Mouse (Mus musculus): ENCODE measurements at regions not wholly inside any gene's neighbourhood (a gene's known extent, or its start where the extent isn't known, plus 50 kb on each side); places are given as distances from the start of the nearest gene placed in this dataset.
A peak's percentile ranks its signal among the peaks of the same experiment; 100 is the strongest.

DNA sequence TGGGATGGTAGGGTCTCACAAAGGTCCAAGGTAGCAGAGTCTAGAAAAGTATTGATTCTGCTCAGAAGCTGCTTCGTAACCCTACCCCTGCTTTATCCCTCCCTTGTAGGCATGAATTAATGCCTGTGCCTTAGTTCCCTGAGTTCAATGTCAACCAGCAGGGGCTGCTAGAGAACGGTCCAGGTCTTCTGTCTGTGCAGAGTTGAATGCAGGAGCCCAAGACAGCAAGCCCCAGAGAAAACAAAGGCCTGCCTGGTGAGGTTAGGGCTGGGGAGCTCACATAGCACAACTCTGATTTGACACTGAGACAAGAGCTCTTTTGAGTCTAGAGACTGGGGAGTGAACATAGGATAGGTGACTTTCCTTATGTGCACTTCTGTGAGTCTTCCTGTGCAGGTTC lies 56.6 kb downstream of the Olig3 start:
- peak; percentile 70 for DNase-seq

DNA sequence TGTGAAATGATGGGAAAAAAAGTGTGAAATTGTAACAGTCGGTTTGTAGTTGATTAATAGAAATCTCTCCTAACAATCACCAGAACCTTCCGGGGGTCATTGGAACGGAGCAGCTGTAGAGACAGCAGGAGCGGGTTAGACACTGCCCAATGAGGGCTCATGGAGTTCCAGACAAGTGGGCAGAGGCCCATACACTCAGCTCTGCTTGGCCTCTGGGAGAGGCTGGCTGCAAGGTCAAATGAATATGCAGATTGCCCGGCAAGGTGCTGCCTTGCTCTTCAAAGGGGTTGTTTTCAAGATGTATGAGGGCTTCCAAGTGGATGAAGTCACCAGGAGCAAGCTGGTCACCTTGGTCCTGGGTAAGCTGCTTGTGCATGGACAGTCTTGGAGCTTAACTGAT lies 57.6 kb downstream of the Olig3 start:
- no peak for DNase-seq

DNA sequence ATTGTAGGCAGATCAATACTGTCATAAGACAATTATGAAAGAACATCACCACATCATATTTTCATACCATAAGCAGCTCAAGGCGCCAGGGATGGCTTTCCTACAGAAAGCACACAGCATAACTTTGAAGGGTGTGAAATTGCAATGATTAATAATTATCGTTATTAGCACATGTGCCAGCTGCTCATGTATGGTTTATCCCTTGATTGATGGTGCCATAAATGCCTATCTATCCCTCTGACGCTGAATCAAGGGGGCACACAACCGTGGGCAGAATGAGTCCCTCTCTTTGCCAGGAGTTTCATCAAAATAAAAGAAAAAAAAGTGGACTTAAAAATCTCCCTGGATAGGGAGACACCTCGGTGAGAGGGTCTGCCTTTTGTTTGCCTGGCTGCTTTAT lies 58.5 kb downstream of the Olig3 start:
- DNase-seq, result no peak

DNA sequence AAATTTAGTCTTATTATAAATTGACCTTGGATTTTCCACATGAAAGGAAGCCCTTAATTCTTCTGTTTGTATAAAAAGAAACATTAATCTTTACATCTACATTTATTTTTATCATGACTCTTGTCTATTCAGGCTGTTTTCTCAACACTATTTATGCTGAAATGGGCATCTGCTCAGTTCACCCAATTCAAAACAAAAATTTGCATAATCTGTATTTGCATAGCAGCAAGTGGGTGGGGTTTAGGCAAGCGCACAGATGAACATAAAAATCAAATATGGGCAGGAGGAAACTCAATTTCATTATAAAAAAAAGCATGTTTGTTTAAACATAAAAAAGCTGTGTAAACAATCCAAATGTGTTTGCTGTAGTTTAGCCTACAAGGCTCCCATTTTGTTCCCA lies 67.7 kb downstream of the Olig3 start:
- no peak for DNase-seq

DNA sequence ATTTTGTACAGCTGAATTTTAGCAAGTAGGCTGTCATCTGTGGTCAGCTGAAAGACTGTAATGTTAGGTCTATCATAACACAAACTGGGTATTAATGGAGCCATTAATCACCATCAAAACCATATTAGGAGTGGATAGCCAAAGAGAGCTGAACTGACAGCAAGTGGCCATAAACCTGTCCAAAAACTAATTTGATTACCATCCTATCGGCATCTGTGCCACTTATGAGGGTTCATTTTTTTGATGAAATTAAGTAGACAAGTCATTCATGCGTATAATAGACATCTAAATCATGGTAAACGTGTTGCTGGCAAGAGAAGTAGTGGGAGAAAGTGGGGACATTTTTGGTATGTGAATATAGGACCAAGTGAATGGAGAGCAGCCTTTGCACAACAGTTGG lies 68.6 kb downstream of the Olig3 start:
- DNase-seq, result no peak

DNA sequence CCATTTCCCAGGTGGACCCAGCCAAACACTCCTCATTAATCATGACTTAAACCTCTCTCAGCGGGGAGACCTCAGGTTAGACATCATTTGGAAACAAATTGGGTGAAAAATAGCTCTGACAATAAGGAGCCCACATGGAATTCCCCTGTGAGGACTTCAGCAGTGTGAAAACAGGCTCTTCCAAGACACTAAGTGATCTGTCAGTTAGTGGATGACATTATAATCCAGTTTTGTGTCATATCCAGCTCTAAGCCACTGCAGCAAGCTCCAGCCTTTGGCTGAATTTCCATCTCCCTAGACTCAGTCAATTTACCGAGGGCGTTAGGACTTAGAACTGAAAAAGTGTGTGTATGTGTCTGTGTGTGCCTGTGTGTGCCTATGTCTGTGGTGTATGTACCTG lies 70.5 kb downstream of the Olig3 start:
- DNase-seq, result no peak

DNA sequence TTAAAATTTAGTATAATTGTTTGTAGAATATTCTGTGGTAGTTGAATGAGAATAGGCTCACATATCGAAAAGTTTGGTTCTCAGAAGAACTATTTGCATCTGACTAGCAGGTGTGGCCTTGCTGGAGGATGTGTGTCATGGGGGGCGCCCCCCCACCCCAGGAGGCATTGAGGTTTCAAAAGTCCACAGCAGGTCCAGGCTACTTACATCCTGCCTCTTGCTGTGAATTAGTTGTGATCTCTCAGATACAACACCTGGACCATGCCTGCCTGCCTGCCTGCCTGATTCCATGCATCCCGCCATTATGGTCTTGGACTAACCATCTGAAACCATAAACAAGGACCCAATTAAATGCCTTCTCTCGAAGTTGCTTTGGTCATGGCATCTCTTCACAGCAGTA lies 76.2 kb downstream of the Olig3 start:
- no peak for DNase-seq

DNA sequence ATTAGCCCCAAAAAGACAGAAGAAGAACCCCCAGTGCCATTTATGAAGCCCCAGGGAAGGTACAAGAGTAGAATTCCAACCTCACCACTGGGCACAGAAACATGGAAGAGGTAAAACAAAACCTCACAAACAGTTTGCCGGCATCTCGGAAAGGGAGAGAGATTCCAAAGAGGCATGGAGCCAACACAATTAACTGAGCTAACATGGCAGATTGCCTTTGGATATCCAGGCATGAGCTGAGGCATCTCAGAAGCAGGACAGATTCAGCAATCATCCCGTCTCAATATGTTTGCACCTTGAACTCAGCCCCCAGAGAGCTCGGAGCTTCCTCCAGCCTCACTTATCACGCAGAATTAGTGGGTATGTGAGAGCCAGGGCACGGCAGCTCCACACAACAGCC lies 78.3 kb downstream of the Olig3 start:
- no peak for DNase-seq

DNA sequence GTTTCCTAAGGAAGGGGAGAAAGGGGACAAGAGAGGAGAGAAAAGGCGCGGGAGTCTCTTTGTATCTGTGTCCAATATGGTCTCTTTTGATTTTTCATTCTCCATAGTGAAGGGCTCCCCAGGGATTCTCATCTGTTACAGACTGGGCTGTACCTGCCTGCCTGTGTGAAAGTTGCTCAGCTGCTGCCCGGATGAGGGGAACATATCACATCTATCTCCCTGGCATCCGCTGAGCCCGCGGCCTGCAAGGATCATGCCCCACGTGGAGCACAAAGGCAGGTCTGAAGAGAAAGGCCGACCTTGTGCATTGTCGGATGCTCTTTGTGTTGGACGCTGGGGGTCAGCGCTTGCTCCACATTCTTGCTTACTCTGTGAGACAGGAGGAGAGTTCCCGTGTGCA lies 85.5 kb downstream of the Olig3 start:
- no peak for DNase-seq

DNA sequence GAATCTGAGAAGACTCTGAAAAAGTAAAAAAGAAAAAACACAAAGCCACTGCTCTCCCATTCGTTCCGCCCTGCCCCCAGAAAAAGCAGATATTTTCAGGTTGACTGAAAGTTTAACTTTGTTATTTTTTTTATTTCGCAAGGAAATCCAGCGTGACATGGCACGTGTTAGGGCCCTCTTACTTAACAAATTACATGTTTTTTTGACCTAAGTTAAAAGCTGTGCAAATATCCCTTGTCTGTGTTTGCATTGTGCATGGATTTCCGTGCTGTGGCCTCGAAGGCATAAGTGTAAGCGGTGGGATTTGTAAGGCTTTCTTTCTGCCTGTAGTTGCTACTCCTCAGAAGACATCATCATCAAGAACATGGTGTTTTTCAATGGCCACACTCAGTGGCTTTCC lies 87.2 kb downstream of the Olig3 start:
- DNase-seq, result no peak

DNA sequence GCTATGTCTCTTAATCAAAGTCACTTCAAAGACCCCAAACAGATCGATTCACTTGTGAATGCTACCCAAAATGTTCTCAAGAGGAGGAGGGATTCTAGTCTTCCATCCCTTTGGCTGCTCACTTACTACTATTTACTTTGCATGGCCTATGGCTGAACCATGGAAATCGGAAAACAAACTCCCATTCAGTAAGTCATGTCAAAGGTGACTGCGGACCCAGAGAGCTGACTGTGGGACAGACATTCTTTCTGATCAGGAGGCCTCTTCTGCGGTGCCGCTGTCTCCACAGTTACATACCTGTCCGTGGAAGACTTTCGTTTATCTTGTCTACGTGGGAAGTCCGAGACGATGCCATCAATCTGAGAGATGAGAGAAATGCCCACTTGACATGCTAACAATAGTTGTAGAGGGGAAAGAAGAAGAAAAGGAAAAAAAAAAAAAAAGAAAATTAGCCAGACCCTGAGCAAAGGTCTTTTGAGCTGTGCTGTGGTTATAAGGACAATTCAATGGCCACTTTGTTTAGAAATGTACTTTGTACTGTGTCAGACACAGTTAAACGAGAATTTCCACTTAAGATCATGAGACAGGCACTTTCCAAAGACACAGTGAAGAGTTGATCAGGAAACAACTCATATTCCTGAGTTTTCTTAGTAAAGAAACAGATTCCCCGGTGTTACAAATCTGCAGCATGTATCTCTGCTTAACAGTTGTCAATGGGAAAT lies 92.7 kb downstream of the Olig3 start:
- no peak for DNase-seq

DNA sequence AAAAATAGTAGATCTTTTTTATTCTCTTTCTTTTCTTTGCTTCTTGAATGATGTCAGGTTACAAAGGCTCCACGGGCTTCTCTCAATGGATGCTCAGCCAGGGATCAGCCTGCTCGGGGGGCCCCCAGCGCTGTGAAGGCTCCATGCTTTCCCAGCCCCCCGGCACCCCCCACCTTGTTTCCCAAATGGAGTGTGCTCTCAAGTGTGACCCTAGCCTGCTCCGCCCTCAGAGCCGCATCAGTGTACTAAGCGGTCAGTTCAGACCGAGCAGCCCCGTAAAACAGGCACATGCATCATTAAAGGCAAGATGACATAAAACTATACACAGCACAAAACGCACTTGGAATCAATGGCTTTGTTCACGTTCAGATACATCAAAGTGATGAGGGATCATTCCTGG lies 102.7 kb downstream of the Olig3 start:
- DNase-seq, result no peak

DNA sequence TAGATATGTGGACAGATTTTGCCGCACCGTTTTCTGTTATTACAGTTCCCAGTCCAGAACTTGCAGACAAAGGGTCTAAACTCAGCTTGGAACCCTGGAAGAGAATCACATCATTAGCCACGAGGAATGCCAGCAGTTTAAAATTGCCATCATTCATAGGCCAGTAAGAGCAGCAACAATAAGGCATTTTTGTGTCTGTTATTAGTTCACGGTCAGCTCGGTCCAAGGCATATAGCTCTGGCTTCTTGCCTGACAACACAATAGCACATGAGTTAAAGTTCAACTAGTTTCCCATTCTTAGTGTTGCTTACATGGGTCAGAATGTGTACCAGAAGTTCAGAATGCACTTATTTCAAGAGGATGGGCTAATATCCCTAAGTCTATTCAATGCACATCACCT lies 103.4 kb downstream of the Olig3 start:
- DNase-seq, result no peak

DNA sequence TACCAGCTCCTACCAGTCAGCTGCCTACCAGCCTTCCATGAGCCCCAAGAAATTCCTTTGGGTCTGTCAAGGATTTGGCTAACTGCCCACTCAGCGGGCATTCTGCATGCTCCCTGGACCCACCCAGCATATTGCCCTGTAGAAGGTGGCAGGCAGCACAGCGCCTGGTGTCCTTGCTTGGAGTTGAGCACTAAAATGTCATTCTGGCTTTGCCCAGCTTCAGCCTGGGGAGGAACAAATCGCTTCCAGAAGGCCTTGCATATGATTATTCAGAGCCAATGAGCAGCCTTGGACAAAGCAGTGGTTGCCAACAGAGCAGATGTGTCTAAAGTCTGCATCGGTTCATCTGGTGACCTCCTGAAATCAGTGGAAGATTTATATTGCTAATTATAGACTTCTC lies 103.8 kb downstream of the Olig3 start:
- no peak for DNase-seq

DNA sequence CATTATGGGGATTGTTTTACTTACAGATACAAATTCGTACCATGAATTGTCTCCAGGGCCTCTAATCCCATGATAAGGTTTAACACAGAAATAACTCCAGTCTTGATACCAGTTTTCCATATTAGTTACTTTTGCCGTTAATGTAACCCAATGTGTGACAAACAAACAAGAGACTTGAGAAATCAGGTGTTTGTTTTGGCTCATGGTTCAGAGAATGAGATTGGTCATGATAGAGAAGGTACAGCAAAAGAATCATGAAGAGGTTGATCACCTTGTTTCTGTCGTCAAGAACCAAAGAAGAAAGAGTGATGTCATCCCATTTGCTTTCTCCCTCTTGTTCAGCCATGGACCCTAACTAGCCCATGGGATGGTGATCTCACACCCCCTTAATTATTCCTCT lies 107.5 kb downstream of the Olig3 start:
- no peak for DNase-seq

DNA sequence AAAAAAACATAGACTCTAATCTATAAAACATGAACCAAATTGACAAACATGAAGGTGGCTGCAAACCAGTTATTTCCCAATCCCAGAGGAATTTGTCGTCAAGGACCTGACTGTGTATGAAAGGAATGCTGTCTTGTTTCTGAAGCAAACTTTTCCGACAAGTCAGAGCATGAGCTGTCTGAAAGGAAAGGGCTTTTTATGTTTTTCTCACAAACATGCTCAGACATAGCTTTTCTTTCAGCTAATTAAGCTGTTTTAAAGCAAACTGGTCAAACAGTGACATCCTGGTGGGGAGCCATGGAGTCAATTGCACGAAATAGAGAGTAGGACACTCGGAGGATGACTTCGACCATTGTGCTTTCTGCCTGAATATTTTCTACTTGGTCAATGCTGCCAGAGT lies 108.2 kb downstream of the Olig3 start:
- no peak for DNase-seq

DNA sequence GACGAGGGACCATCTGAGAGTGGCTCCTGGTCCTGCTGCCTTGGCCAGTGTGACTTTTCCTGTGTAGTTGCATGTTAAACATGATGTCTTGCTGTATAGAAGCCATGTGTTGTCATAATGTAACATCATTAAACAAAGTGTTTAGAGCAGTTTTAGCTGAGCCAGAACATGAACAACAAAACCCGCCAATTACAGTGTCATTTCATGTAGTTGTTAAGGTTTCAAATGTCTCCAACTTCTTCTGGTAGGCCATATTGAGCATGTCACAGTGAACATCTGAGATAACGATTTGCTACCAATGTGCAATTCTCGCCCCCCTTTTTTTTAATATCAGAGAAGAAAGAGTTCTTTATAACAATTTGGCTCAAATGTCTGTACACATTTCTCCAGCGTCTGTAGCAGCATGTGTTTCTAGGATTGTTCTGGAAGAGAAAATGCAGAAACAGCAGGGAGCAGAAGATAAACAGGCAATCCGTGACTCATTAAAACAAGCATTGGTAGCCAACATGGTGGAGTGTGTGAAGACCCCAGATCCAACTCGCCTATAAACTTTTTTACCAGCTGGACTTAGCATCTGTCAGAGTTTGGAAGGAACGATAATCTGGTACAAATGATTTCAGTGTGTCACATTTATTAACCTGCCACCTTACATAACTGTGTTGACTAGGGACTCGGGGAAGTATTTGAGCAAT lies 115.2 kb downstream of the Olig3 start:
- DNase-seq, result no peak

DNA sequence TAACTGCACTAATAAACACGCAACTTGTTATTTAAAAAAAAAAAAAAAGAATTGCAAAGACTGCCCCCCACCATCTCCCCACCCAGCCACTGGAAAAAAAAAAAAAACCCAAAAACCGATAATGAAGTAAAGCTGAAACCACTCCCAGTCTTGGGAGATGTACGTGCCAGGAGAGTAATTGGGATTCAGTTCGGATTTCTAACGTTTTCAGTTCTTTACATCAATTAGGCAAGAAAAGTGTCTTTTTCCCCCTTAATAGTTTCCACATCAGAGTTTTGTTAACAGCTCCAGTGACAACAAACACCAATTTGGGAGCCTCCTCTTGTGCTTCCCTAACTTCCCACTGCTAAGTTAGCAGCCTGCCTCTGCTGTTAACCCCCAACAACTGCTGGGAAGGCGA lies 115.7 kb downstream of the Olig3 start:
- DNase-seq, result no peak

DNA sequence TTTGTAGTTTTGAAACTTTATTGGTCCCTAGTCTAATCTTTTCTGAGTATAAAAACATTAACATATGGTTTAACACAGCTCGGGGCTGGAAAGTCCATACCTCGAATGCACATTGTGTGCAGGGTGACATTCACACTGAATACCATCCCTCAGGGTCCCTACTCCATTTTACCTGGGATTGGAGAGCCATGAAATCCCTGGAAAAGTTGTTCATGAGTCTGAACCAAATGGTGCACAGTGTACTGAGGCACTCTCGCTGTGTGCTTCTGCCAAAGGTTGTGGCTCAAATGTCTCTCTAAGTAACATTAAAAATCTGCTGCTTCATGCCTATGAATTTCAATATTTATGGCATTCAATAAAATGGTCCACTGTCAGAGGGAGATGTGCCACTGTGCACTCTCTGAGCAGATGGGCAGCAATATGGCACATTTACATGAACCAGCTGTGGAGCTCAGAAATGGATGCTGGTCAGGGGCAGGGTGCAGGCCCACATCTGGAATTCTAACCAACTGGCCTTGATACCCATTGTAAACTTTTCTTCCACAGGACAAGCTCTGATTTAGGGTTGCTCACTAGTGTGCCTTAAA lies 116.7 kb downstream of the Olig3 start:
- no peak for DNase-seq

DNA sequence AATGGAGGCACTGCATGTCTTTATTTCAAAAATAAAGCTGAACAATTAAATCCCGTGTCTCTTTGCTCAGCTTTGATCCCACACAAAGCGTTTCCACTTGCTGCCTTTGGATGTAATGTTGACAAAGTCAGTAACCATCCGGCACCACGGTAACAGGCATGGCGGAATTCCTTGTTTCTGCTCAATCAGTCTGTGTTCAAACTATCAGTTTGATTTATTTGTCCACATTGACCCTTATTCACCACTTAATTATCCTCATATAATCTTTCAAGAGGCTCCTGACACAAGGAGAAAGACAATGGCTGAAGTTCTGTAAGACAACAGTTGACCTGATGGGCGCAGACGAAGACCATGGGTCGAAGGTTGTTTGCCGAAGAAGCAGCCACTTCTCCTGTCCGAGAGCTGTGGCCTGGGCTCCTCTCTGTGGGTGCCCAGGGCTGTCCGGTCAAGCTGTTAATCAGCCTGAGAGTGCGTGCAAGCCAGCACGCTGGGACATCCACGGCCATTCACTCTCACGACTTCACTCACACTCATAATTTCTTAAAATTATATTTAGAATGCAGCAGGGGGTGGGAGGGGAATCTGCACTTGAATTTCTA lies 106.1 kb upstream of the Ifngr1 start:
- DNase-seq, result no peak

DNA sequence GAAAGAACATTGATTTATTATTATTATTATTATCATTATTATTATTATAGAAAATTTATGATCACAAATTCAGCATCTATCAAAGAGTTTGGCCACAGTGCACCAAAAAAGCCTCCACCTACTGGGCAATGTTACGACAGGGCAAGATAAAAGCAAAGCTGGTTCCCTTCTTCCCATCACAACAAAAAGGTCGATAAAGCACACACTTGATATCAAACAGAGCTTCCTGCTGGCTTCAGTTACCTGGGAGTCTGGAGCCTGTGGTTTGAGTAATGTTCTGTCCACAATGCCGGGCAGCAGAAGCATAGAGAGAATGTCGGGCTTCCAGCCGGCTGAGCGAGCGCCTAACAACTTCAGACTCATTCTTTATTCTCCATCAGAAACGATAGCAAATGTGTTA lies 101.2 kb upstream of the Ifngr1 start:
- DNase-seq, result no peak

DNA sequence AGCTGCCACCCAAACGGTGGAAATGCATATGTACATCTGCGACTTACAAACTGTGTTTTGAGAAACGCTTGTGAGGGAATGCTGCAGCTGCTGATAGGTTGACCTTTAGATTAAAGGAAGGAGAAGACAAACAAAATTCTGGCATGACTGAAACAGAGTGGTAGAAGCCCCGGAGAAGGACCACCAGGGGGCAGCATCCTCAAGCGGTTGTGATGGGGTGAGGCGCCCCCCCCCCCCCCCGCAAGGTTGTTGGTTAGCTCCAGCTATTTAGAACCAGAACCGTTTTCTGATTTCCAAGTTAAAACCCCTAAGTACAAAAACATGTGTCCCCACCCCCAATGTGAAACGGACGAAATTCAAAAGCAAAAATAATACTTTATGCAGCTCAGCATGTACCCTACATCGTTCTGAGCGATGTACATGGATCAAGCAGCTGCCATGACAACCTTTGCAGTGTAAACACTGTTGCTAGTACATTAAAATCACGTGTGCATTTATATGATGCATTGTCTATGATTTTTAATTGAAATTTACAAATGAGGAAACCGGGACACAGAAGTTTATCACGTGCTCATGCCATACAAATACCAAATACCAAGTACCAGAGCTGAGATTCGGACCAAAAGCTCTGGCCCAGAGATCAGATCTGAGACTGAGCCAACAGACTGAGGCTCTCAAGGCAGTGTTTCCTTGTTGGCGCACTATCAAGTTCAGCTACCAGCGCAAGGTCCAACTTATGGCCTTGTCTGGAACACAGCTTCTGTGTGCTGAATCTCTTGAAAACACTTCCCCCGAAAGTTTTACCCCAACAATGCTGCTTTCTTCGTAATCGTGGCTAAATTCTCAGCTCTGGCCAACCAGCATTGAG lies 100.0 kb upstream of the Ifngr1 start:
- peak; percentile 90 for DNase-seq

DNA sequence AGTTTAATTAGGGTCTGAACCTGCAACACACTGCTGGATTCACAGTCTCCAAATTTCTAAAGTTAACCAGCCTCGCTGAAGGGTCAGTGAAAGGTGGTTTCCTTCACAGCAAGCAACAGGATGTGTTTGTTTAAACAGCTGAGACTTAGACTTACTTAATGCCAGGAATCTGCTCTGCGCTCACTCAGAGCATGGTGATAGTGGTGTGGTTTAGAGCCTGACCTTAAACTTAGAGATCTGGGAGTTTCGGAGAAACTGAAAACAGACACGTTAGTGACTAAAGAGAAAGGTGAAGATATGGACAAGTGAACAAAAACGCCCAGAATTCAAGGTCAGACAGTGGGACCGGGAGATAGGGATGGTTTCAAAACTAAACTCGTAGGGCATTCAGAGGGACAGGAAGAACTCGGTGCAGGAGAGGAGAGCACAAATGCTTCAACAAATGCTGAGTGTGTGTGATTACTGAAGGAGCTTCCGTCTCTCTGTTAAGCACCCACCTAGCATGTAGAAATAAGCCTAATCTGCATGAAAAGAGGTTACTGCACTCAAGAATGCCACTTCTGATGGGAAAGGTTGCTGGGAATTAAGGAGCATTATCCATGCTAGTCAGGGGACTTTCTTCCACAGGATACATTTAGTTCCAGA lies 97.2 kb upstream of the Ifngr1 start:
- peak; percentile 20 for DNase-seq

Measured in thymus, postnatal 14 days (tissue).